Mouse (Mus musculus) kidney, adult 2 months (tissue): ENCODE results near the gene Slc44a5. TPM values are rescaled to one million over a fixed set of nuclear protein-coding genes. Genes with fewer than 3 reads are reported as not detected.

Source experiments
- DNase-seq: peaks from one replicate; pipeline ENCODE4 v3.0.0; 2021
- H3K27ac ChIP-seq: fragments of 200-500 bp; 2 replicates; pipeline ENCODE4 v1.5.1; 2012; ENCODE audit warnings: low read depth, low read length, control low read depth, inconsistent platforms; ENCODE audit not compliant: insufficient read depth
- H3K27me3 ChIP-seq: fragments of 200-500 bp; replicated peaks from 2 replicates; pipeline ENCODE4 v1.6.1; 2012; ENCODE audit warnings: mild to moderate bottlenecking, moderate library complexity, low read length, inconsistent platforms; ENCODE audit not compliant: control insufficient read depth, insufficient read depth
- H3K36me3 ChIP-seq: fragments of 200-500 bp; 2 replicates; pipeline ENCODE4 v1.6.1; 2012; ENCODE audit warnings: mild to moderate bottlenecking, moderate library complexity, low read length, inconsistent platforms; ENCODE audit not compliant: control insufficient read depth, insufficient read depth
- H3K4me1 ChIP-seq: fragments of 200-500 bp; 2 replicates; pipeline ENCODE4 v1.6.1; 2011; ENCODE audit warnings: low read length; ENCODE audit not compliant: control insufficient read depth, insufficient read depth
- H3K4me3 ChIP-seq: fragments of 200-500 bp; 2 replicates; pipeline ENCODE4 v1.5.1; 2011; ENCODE audit warnings: mild to moderate bottlenecking, low read depth, low read length, control low read depth; ENCODE audit not compliant: insufficient read depth
- CTCF ChIP-seq: fragments of 200-500 bp; conservative IDR thresholded peaks from 2 replicates; pipeline ENCODE4 v1.5.1; 2011; ENCODE audit warnings: low read depth, mild to moderate bottlenecking, control low read depth, low read length, moderate library complexity, mixed read lengths; ENCODE audit not compliant: insufficient read depth, insufficient read length
- POLR2A ChIP-seq: fragments of 200-500 bp; IDR thresholded peaks from one replicate; pipeline ENCODE4 v1.6.1; 2011; ENCODE audit warnings: low read depth, low read length, control low read depth
- WGBS: fragments of 180-500 bp; shearing (Covaris S2); methylation state at CpG from one replicate; pipeline ENCODE4 v1.1.7; 2018; 5-methylcytosine and 5-hydroxymethylcytosine counted together
- polyA plus RNA-seq: library from polyadenylated mRNA; depleted of rRNA; stranded (reverse); fragments of >200 nt; gene quantifications from 2 replicates; pipeline ENCODE4 v1.2.3, GENCODE M21; 2012

The Slc44a5 gene
- polyA plus RNA-seq, 1 experiment, result 0.03 TPM

DNA sequence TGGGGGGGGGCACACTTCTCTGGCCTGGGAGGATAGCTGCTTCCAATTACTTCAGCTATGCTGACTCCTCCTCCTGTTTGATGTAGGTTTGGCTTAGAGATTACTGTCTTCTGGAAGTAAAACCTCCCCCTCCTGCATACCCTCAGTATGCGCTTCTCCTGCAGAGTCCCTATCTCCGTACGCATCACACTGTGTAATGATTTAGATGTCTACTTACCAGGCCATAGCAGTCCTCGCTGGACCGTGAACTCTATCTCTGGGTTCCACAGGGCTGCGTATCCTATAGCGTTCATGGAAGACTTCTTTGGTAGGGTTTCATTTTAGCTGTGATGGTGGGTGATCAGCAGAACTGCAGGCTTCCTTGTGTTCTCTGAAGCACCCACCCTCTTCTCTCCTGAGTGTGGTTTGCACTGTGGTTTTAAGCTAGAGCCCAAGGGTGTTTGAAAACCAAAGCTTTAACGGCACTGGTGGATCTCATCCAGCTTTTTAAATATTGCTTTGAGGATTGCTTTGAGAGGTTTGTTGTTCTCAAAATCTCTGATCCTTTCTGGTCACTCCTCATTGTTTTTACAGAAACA, 120.6 kb downstream of the Slc44a5 start:
- 45% methylated on average over 8 of the region's 8 CpGs for WGBS
- Histone ChIP-seq H3K27ac (no peak overlapping the region), H3K27me3 (no peaks in the 10 kb centered on the region), H3K36me3 (no peaks in the 10 kb centered on the region), H3K4me3 (no peak overlapping the region), H3K4me1 (no peaks in the 10 kb centered on the region)
- TF ChIP-seq POLR2A (no peak), CTCF (no peak)
- no peak for DNase-seq

DNA sequence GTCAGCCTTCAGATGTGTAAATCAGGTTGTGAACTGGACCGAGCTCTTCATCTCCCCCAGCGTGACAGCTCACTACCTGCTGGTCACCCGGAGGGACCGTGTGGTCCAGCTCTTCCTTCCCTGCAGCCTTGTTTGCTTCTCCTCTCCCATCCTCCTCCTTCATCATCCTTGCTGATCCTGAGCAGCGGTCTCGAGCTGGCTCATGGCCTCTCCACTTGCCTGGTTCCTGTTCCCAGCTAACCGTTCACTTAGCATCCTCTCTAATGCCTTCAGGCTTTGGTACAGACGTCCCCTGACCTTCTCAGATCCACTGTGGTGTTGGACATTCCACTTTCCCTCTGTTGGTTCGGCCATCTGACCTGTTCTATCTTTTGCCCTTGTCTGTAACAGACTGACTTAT, 128.4 kb downstream of the Slc44a5 start:
- WGBS, result 90% methylated on average over 9 of the region's 9 CpGs
- TF ChIP-seq CTCF, result no peak
- no peak for TF ChIP-seq POLR2A

DNA sequence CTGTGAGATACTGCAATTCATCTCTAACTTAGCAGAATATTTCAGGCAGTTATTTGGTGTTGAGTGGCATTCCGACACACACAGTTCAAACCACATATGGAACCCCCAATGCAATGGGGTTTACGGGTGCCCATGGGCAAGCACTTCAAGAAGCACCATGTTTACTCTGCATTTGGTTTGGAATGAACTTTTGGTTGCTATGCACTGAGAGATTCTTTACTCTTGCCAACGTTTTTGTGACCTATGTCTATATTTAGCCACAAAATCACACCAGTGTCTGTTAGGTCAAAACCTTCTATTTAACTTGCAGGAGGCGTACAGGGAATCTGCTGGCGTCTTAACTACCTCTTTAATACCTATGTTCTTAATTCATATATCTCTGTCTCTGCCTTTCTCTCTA, 137.3 kb downstream of the Slc44a5 start:
- Histone ChIP-seq H3K36me3 (no peaks in the 10 kb centered on the region), H3K4me1 (no peaks in the 10 kb centered on the region), H3K27me3 (no peaks in the 10 kb centered on the region), H3K27ac (no peak overlapping the region), H3K4me3 (no peak overlapping the region)
- DNase-seq, result no peak
- 77% methylated on average over 5 of the region's 5 CpGs for WGBS
- TF ChIP-seq POLR2A (no peak), CTCF (no peak)

More for the DNA sequence above, 128.4 kb downstream of the Slc44a5 start:
- Histone ChIP-seq H3K27me3 (no peaks in the 10 kb centered on the region), H3K4me1 (no peaks in the 10 kb centered on the region), H3K36me3 (no peaks in the 10 kb centered on the region), H3K4me3 (no peak overlapping the region), H3K27ac (no peak overlapping the region)
- no peak for DNase-seq

DNA sequence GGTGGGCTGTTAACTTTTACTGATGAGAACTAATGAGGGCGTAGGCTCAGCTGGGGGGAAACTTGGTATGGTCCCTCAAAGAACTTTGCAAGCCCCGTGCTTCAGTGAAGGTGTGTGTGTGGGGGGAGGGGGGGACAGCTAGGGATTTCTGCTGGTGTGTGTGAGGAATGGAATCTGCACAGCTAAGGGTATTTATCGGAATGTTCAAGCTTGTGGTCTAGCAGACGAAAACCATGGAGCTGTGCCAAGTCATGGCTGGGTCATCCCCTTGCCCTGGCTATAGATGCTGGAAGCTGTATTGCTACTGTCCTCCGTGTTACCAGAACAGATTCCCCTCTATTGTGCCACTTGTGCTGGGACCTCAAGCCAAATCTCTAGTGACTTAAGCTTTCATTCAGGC, 138.0 kb downstream of the Slc44a5 start:
- H3K27me3 ChIP-seq, result no peaks in the 10 kb centered on the region
- TF ChIP-seq CTCF (no peak), POLR2A (no peak)
- WGBS, result 45% methylated on average over 5 of the region's 5 CpGs

DNA sequence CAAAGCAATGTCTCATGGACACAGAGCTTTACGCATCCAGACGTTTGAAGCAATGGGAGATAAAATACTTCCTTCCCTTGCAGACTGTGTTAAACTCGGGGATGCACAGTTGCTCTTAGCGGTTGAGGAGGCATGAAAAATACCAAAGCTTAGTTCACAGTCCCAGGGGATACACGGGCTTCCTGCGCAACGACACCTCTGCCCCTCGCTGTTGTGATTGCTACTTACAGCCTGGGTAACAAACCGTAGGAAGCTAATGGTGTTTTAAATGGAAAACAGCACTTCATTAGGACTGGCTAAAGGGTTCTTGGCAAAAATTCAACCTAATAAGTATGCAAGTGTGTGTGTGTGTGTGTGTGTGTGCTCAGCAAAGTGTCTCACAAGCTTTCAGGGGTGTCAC, 141.8 kb downstream of the Slc44a5 start:
- WGBS, result 64% methylated on average over 9 of the region's 9 CpGs
- TF ChIP-seq POLR2A (no peak), CTCF (no peak)
- H3K4me3 ChIP-seq, result no peak overlapping the region
- no peak overlapping the region for H3K27ac ChIP-seq
- no peaks in the 10 kb centered on the region for H3K4me1 ChIP-seq
- no peak for DNase-seq
- no peaks in the 10 kb centered on the region for H3K27me3 ChIP-seq
- no peaks in the 10 kb centered on the region for H3K36me3 ChIP-seq

More for the DNA sequence above, 138.0 kb downstream of the Slc44a5 start:
- Histone ChIP-seq H3K27ac (no peak overlapping the region), H3K4me1 (no peaks in the 10 kb centered on the region), H3K36me3 (no peaks in the 10 kb centered on the region), H3K4me3 (no peak overlapping the region)
- no peak for DNase-seq

DNA sequence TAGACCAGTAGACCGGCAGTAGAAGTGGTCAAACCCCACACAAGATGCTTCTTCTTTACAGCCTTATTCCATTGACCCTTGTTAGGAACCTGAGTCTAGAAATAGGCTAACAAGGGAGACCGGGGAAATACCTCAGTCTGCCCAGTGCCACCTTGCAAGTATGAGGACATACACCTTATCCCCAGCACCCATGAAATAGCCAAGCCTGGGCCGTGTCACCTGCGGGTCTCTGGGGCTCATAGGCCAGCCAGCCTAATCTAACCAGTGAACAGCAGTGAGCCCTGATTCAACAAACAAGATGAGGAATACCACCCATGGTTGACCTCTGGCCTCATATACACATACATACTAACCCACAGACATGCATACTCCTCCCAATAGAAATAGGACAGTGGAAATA, 142.2 kb downstream of the Slc44a5 start:
- TF ChIP-seq POLR2A (no peak), CTCF (no peak)
- no peak for DNase-seq
- no peaks in the 10 kb centered on the region for H3K27me3 ChIP-seq
- H3K36me3 ChIP-seq, result no peaks in the 10 kb centered on the region
- WGBS, result 96% methylated on average over 4 of the region's 4 CpGs
- H3K4me1 ChIP-seq, result no peaks in the 10 kb centered on the region
- H3K4me3 ChIP-seq, result no peak overlapping the region
- no peak overlapping the region for H3K27ac ChIP-seq

DNA sequence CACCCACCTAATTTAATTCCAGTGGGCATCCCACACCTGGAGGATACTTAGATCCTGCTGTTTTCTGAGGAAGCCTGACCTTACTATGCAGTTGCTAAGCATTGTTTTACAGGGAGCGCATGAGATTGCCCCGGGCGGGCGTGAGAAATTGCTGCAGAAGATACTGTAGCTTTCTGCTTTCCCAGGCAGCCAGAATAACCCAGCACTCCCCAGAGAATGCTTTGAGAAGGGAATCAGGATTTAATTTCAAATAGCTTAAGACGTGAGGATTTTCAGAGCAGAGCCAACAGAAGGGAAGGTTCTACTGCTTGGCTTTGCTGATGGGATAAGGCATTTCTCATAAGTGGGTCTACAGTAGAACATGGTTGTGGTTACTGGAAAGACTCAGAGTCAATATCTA, 142.8 kb downstream of the Slc44a5 start:
- 90% methylated on average over 5 of the region's 5 CpGs for WGBS
- TF ChIP-seq POLR2A, result no peak
- no peaks in the 10 kb centered on the region for H3K36me3 ChIP-seq
- H3K4me1 ChIP-seq, result no peaks in the 10 kb centered on the region
- H3K27me3 ChIP-seq, result no peaks in the 10 kb centered on the region
- DNase-seq, result no peak
- H3K4me3 ChIP-seq, result no peak overlapping the region
- H3K27ac ChIP-seq, result no peak overlapping the region
